Mouse (Mus musculus): ENCODE results near the gene Scn5a. TPM values are rescaled to one million over a fixed set of nuclear protein-coding genes. Genes with fewer than 3 reads are reported as not detected.

Scn5a gene
- polyA plus RNA-seq (2015; fragmentation: Nextera tagmentation; extraction: Ambion mirVana): 0.27 and 0.40 TPM in 2 replicates

- Histone ChIP-seq H3K9ac (peak within 1 kb of the TSS; percentile 29), H3K4me3 (peak within 1 kb of the TSS; percentile 43), H3K27me3 (replicated peaks) (peaks cover 94% of the 10 kb centered on the region), H3K4me2 (peak within 1 kb of the TSS; percentile 74), H3K4me1 (peaks cover 14% of the 10 kb centered on the region), H3K27ac (no peak within 1 kb of the TSS), H3K9me3 (no peaks in the 10 kb centered on the region), H3K36me3 (replicated peaks) (no peaks in the 10 kb centered on the region)
- ATAC-seq (replicated peaks): 0 out of 2 replicates have a peak, but pooled peaks have one; percentile 51
- WGBS: 1% methylated on average over 81 of the region's 99 CpGs
Observed at GRCm38 (mm10) chr9:119578636-119579438, at the start of gene Scn5a. Gene Scn5a (minus strand): TSS chr9:119579016.

- Histone ChIP-seq H3K27ac (no peak overlapping the region), H3K4me3 (no peak overlapping the region), H3K9ac (no peak overlapping the region), H3K36me3 (replicated peaks) (no peaks in the 10 kb centered on the region), H3K27me3 (replicated peaks) (no peaks in the 10 kb centered on the region), H3K4me2 (no peak overlapping the region), H3K4me1 (peaks cover 7% of the 10 kb centered on the region; the same call in 1 of the 2 replicates), H3K9me3 (no peaks in the 10 kb centered on the region)
- 81% methylated on average over 6 of the region's 6 CpGs for WGBS
- ATAC-seq (replicated peaks): no peak
Observed at GRCm38 (mm10) chr9:119627227-119627626, 48.4 kb upstream of the Scn5a start.

GRCm38 (mm10) chr9:119624151-119624550, 45.3 kb upstream of the Scn5a start:
- no peak for ATAC-seq (replicated peaks)
- Histone ChIP-seq H3K9ac (no peak overlapping the region), H3K4me1 (no peaks in the 10 kb centered on the region), H3K4me2 (no peak overlapping the region), H3K27ac (no peak overlapping the region), H3K36me3 (replicated peaks) (no peaks in the 10 kb centered on the region), H3K27me3 (replicated peaks) (no peaks in the 10 kb centered on the region), H3K9me3 (no peaks in the 10 kb centered on the region), H3K4me3 (no peak overlapping the region)
- 93% methylated on average over 4 of the region's 4 CpGs for WGBS

GRCm38 (mm10) chr9:119614798-119615197, 36.0 kb upstream of the Scn5a start:
- H3K4me1 ChIP-seq: no peaks in the 10 kb centered on the region
- no peak for ATAC-seq (replicated peaks)
- no peak overlapping the region for H3K27ac ChIP-seq
- H3K27me3 ChIP-seq (replicated peaks): no peaks in the 10 kb centered on the region
- no peak overlapping the region for H3K4me3 ChIP-seq
- no peak overlapping the region for H3K4me2 ChIP-seq
- H3K9me3 ChIP-seq: no peaks in the 10 kb centered on the region
- H3K36me3 ChIP-seq (replicated peaks): no peaks in the 10 kb centered on the region
- H3K9ac ChIP-seq: no peak overlapping the region
- WGBS: 75% methylated on average over 6 of the region's 6 CpGs

GRCm38 (mm10) chr9:119610563-119611166, 31.8 kb upstream of the Scn5a start:
- no peak overlapping the region for H3K4me3 ChIP-seq
- WGBS: 87% methylated on average over 7 of the region's 7 CpGs
- H3K27ac ChIP-seq: no peak overlapping the region
- no peaks in the 10 kb centered on the region for H3K27me3 ChIP-seq (replicated peaks)
- H3K4me1 ChIP-seq: no peaks in the 10 kb centered on the region
- no peak overlapping the region for H3K9ac ChIP-seq
- H3K9me3 ChIP-seq: no peaks in the 10 kb centered on the region
- ATAC-seq (replicated peaks): no peak
- no peaks in the 10 kb centered on the region for H3K36me3 ChIP-seq (replicated peaks)
- H3K4me2 ChIP-seq: no peak overlapping the region

GRCm38 (mm10) chr9:119606906-119607305, 28.1 kb upstream of the Scn5a start:
- WGBS: 90% methylated on average over 5 of the region's 5 CpGs
- no peak overlapping the region for H3K4me2 ChIP-seq
- H3K36me3 ChIP-seq (replicated peaks): no peaks in the 10 kb centered on the region
- H3K4me3 ChIP-seq: no peak overlapping the region
- no peaks in the 10 kb centered on the region for H3K9me3 ChIP-seq
- no peak overlapping the region for H3K9ac ChIP-seq
- no peaks in the 10 kb centered on the region for H3K4me1 ChIP-seq
- H3K27ac ChIP-seq: no peak overlapping the region
- no peaks in the 10 kb centered on the region for H3K27me3 ChIP-seq (replicated peaks)
- no peak for ATAC-seq (replicated peaks)

- no peak for ATAC-seq (replicated peaks)
- H3K36me3 ChIP-seq (replicated peaks): no peaks in the 10 kb centered on the region
- 79% methylated on average over 8 of the region's 8 CpGs for WGBS
- no peak overlapping the region for H3K27ac ChIP-seq
- no peak overlapping the region for H3K9ac ChIP-seq
- no peaks in the 10 kb centered on the region for H3K27me3 ChIP-seq (replicated peaks)
- H3K9me3 ChIP-seq: no peaks in the 10 kb centered on the region
- no peaks in the 10 kb centered on the region for H3K4me1 ChIP-seq
- H3K4me2 ChIP-seq: no peak overlapping the region
- H3K4me3 ChIP-seq: no peak overlapping the region
Observed at GRCm38 (mm10) chr9:119604607-119605006, 25.8 kb upstream of the Scn5a start.

GRCm38 (mm10) chr9:119598501-119598900, 19.7 kb upstream of the Scn5a start:
- no peaks in the 10 kb centered on the region for H3K27me3 ChIP-seq (replicated peaks)
- no peak overlapping the region for H3K4me2 ChIP-seq
- H3K9ac ChIP-seq: no peak overlapping the region
- 94% methylated on average over 10 of the region's 10 CpGs for WGBS
- no peaks in the 10 kb centered on the region for H3K9me3 ChIP-seq
- H3K4me3 ChIP-seq: no peak overlapping the region
- no peak for ATAC-seq (replicated peaks)
- no peak overlapping the region for H3K27ac ChIP-seq
- H3K4me1 ChIP-seq: no peaks in the 10 kb centered on the region
- H3K36me3 ChIP-seq (replicated peaks): no peaks in the 10 kb centered on the region

GRCm38 (mm10) chr9:119597332-119597731, 18.5 kb upstream of the Scn5a start:
- no peak for ATAC-seq (replicated peaks)
- no peaks in the 10 kb centered on the region for H3K27me3 ChIP-seq (replicated peaks)
- 81% methylated on average over 8 of the region's 8 CpGs for WGBS

GRCm38 (mm10) chr9:119589592-119589991, 10.8 kb upstream of the Scn5a start:
- ATAC-seq (replicated peaks): no peak
- Histone ChIP-seq H3K4me3 (no peak overlapping the region), H3K27ac (no peak overlapping the region), H3K9me3 (no peaks in the 10 kb centered on the region), H3K9ac (no peak overlapping the region), H3K27me3 (replicated peaks) (peaks cover 24% of the 10 kb centered on the region), H3K4me2 (no peak overlapping the region), H3K36me3 (replicated peaks) (no peaks in the 10 kb centered on the region), H3K4me1 (no peaks in the 10 kb centered on the region)
- 87% methylated on average over 8 of the region's 8 CpGs for WGBS

More at GRCm38 (mm10) chr9:119597332-119597731, 18.5 kb upstream of the Scn5a start:
- Histone ChIP-seq H3K4me3 (no peak overlapping the region), H3K4me1 (no peaks in the 10 kb centered on the region), H3K27ac (no peak overlapping the region), H3K9ac (no peak overlapping the region), H3K4me2 (no peak overlapping the region), H3K36me3 (replicated peaks) (no peaks in the 10 kb centered on the region), H3K9me3 (no peaks in the 10 kb centered on the region)

GRCm38 (mm10) chr9:119588763-119589449, 10.1 kb upstream of the Scn5a start:
- H3K4me2 ChIP-seq: no peak overlapping the region
- no peak overlapping the region for H3K9ac ChIP-seq
- H3K4me1 ChIP-seq: no peaks in the 10 kb centered on the region
- no peaks in the 10 kb centered on the region for H3K9me3 ChIP-seq
- no peak overlapping the region for H3K27ac ChIP-seq
- no peak for ATAC-seq (replicated peaks)
- H3K27me3 ChIP-seq (replicated peaks): peaks cover 29% of the 10 kb centered on the region
- no peak overlapping the region for H3K4me3 ChIP-seq
- H3K36me3 ChIP-seq (replicated peaks): no peaks in the 10 kb centered on the region
- WGBS: 45% methylated on average over 26 of the region's 26 CpGs

- WGBS: 0% methylated on average over 6 of the region's 6 CpGs
- Histone ChIP-seq H3K27me3 (replicated peaks) (peaks cover 83% of the 10 kb centered on the region), H3K4me2 (no peak overlapping the region), H3K9ac (no peak overlapping the region), H3K36me3 (replicated peaks) (no peaks in the 10 kb centered on the region), H3K27ac (no peak overlapping the region), H3K9me3 (no peaks in the 10 kb centered on the region), H3K4me3 (no peak overlapping the region), H3K4me1 (peaks cover 14% of the 10 kb centered on the region)
- 0 out of 2 replicates have a peak, but pooled peaks have one; percentile 54 for ATAC-seq (replicated peaks)
Observed at GRCm38 (mm10) chr9:119580668-119581067, 1.9 kb upstream of the Scn5a start.

All from midbrain, embryonic 15.5 days (tissue).